Mouse (Mus musculus): ENCODE measurements around the gene Cited2. TPM values are rescaled to one million over a fixed set of nuclear protein-coding genes. Genes with fewer than 3 reads are reported as not detected.

The Cited2 gene
- total and polyA plus RNA-seq, 2 experiments from 2014 or later = 57.7 to 66.1 TPM

DNA sequence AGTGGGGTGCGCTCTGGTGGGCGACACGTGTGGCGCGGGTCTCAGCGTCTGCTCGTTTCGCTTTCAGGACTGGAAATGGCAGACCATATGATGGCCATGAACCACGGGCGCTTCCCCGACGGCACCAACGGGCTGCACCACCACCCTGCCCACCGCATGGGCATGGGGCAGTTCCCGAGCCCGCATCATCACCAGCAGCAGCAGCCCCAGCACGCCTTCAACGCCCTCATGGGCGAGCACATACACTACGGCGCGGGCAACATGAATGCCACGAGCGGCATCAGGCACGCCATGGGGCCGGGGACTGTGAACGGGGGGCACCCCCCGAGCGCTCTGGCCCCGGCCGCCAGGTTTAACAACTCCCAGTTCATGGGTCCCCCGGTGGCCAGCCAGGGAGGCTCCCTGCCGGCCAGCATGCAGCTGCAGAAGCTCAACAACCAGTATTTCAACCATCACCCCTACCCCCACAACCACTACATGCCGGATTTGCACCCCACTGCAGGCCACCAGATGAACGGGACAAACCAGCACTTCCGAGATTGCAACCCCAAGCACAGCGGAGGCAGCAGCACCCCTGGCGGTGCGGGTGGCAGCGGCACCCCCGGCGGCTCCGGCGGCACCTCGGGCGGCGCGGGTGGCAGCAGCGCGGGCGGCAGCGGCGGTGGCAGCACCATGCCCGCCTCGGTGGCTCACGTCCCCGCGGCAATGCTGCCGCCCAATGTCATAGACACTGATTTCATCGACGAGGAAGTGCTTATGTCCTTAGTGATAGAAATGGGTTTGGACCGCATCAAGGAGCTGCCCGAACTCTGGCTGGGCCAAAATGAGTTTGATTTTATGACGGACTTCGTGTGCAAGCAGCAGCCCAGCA, 1.1 kb downstream of the Cited2 start:
- TF ChIP-seq CTCF (IDR thresholded peaks at IDR 0.05; ENCODE audit: low read depth) = peak; percentile 66
- Histone ChIP-seq H3K4me1 (ENCODE audit: insufficient read depth) (peaks cover 8% of the 10 kb centered on the region; the same call in 1 of the 2 replicates), H3K9me3 (ENCODE audit: low read length) (no peaks in the 10 kb centered on the region), H3K4me2 (ENCODE audit: low read depth) (peak overlapping the region; percentile 73), H3K4me3 (ENCODE audit: low read depth, low read length) (peak overlapping the region; percentile 96), H3K9ac (peak overlapping the region; percentile 97), H3K27ac (ENCODE audit: low read depth, low read length) (peak overlapping the region; percentile 99), H3K36me3 (ENCODE audit: insufficient read depth) (no peaks in the 10 kb centered on the region), H3K27me3 (ENCODE audit: insufficient read depth, low read length) (no peaks in the 10 kb centered on the region)
- DNase-seq = peak; percentile 79
- under 1% methylated on average over 65 of the region's 65 CpGs for WGBS
- ATAC-seq = peak; percentile 21

DNA sequence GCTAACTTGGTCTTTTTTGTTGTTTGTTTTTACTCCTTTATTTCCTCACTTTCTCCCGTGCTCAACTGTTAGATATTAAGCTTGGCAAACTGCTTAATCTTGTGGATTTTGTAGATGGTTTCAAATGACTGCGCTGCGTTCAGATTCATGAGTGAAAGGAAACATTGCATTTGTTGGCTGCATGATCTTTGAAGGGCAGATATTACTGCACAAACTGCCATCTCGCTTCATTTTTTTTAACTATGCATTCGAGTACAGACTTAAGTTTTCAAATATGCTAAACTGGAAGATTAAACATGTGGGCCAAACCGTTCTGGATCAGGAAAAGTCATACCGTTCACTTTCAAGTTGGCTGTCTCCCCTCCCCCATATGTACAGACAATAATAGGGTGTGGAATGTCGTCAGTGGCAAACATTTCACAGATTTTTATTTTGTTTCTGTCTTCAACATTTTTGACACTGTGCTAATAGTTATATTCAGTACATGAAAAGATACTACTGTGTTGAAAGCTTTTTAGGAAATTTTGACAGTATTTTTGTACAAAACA, 2.1 kb downstream of the Cited2 start:
- DNase-seq = peak; percentile 11
- peaks cover 8% of the 10 kb centered on the region; the same call in 1 of the 2 replicates for H3K4me1 ChIP-seq (ENCODE audit: insufficient read depth)
- TF ChIP-seq CTCF (IDR thresholded peaks at IDR 0.05; ENCODE audit: low read depth) = no peak
- no peaks in the 10 kb centered on the region for H3K9me3 ChIP-seq (ENCODE audit: low read length)
- no peaks in the 10 kb centered on the region for H3K27me3 ChIP-seq (ENCODE audit: insufficient read depth, low read length)
- H3K36me3 ChIP-seq (ENCODE audit: insufficient read depth) = no peaks in the 10 kb centered on the region
- H3K4me2 ChIP-seq (ENCODE audit: low read depth) = peak overlapping the region; percentile 73
- H3K9ac ChIP-seq = peak overlapping the region; percentile 97
- 13% methylated on average over 8 of the region's 8 CpGs for WGBS
- no peak for ATAC-seq
- H3K27ac ChIP-seq (ENCODE audit: low read depth, low read length) = no peak overlapping the region
- peak overlapping the region; percentile 96 for H3K4me3 ChIP-seq (ENCODE audit: low read depth, low read length)

DNA sequence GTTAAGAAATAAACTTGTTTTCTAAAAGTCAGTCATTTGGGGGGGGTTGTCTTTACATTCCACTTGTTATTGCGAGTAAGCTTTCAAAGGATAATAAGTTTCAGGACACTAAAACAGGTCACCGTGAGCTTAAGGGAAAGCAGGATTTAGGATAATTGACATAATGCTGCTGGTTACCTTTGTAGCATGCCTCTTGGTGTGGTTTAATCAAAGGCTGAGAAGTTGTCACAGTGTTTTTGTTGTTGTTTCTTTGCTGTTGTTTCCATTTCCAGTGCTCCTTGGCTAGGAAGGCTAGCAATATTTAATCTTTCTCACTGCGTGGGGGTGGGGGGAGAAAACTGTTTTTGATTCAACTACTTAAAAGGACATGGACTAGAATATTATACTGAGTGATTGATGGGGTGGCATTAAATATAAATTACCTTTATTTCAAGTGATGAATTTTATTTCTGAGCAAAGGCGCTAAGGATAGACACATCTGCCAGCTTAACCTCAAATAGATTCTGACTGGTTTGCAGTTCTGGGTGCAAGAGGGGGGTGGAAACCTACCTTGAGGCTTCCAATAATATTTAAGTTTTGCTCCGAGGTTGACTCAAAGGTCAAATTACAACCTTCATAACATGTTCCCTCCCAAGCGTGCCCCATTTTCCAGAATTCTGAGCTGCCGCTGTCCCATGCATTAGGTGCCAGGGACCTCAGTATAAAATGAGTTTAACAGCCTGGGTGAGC, 2.8 kb downstream of the Cited2 start:
- H3K36me3 ChIP-seq (ENCODE audit: insufficient read depth) = no peaks in the 10 kb centered on the region
- H3K27ac ChIP-seq (ENCODE audit: low read depth, low read length) = no peak overlapping the region
- ATAC-seq (no peak), DNase-seq (no peak)
- TF ChIP-seq CTCF (IDR thresholded peaks at IDR 0.05; ENCODE audit: low read depth) = no peak
- H3K4me2 ChIP-seq (ENCODE audit: low read depth) = peak overlapping the region; percentile 73
- H3K9ac ChIP-seq = peak overlapping the region; percentile 35; the same call in 1 of the 2 replicates
- peak overlapping the region; percentile 96 for H3K4me3 ChIP-seq (ENCODE audit: low read depth, low read length)
- H3K4me1 ChIP-seq (ENCODE audit: insufficient read depth) = peaks cover 8% of the 10 kb centered on the region; the same call in 1 of the 2 replicates
- no peaks in the 10 kb centered on the region for H3K9me3 ChIP-seq (ENCODE audit: low read length)
- no peaks in the 10 kb centered on the region for H3K27me3 ChIP-seq (ENCODE audit: insufficient read depth, low read length)
- WGBS = 57% methylated on average over 7 of the region's 7 CpGs

DNA sequence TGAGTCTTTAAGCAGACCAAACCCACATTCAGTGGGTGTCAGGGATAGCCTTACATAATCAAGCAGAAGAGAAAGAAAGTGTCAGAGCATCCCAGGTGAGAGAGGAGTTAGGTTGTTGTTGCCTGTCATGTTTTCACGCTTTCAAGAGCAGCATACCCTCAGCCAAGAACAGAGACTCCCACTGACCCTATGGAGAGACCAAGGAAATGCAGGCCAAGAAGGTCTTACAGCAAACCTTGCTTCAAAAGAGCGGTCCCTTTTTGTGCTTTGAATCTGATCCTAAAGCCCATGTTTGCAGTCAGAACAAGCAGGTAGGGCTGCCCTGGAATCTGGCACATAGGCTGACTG, 3.3 kb downstream of the Cited2 start:
- H3K4me1 ChIP-seq (ENCODE audit: insufficient read depth) = peaks cover 8% of the 10 kb centered on the region; the same call in 1 of the 2 replicates
- H3K27ac ChIP-seq (ENCODE audit: low read depth, low read length) = no peak overlapping the region
- H3K9ac ChIP-seq = peak overlapping the region; percentile 35; the same call in 1 of the 2 replicates
- H3K4me2 ChIP-seq (ENCODE audit: low read depth) = peak overlapping the region; percentile 73
- H3K36me3 ChIP-seq (ENCODE audit: insufficient read depth) = no peaks in the 10 kb centered on the region
- no peak for TF ChIP-seq CTCF (IDR thresholded peaks at IDR 0.05; ENCODE audit: low read depth)
- DNase-seq (peak; percentile 21), ATAC-seq (no peak)
- no peaks in the 10 kb centered on the region for H3K9me3 ChIP-seq (ENCODE audit: low read length)
- H3K27me3 ChIP-seq (ENCODE audit: insufficient read depth, low read length) = no peaks in the 10 kb centered on the region
- 74% methylated on average over 2 of the region's 2 CpGs for WGBS
- peak overlapping the region; percentile 96 for H3K4me3 ChIP-seq (ENCODE audit: low read depth, low read length)

DNA sequence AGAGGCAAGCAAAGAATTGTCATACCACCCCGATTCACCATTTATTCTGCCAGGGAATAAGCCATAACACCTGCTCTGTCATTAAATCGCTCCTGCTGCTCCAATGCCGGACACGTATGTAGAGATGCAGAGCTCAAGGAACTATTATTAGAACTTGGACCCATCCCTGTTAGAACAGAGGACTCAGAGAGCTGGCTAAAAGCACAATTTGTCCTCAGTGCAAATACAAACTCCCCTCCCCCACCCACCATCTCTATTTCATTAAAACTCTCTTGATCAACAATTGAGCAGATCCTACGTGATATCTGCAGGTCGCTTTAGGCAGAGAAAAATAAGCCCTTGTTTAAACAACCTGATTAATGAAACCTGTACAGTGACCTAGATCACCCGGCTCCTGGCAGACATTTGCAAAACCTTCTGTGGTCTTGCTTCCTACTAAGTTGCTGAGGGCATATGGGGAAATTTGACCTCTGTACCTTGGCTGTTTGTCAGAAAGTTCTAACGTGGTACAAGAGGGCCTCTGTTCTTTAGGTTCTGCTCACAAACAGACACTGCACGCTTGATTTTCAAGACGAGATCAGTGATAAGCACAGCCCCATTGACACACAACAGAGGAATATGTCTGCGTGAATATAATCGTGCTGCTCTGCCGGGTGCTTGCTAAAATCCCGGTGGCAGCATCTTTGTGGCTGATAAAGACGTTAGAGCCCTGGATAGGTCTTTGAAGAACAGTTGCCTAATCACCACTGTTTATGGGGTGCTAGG, 4.3 kb downstream of the Cited2 start:
- 15% methylated on average over 15 of the region's 15 CpGs for WGBS
- Histone ChIP-seq H3K27ac (ENCODE audit: low read depth, low read length) (no peak overlapping the region), H3K4me2 (ENCODE audit: low read depth) (peak overlapping the region; percentile 73), H3K27me3 (ENCODE audit: insufficient read depth, low read length) (no peaks in the 10 kb centered on the region), H3K9ac (no peak overlapping the region; the same call in 1 of the 2 replicates), H3K4me3 (ENCODE audit: low read depth, low read length) (peak overlapping the region; percentile 17), H3K36me3 (ENCODE audit: insufficient read depth) (no peaks in the 10 kb centered on the region), H3K9me3 (ENCODE audit: low read length) (no peaks in the 10 kb centered on the region), H3K4me1 (ENCODE audit: insufficient read depth) (peaks cover 8% of the 10 kb centered on the region; the same call in 1 of the 2 replicates)
- peak; percentile 20 for DNase-seq
- no peak for TF ChIP-seq CTCF (IDR thresholded peaks at IDR 0.05; ENCODE audit: low read depth)
- no peak for ATAC-seq

DNA sequence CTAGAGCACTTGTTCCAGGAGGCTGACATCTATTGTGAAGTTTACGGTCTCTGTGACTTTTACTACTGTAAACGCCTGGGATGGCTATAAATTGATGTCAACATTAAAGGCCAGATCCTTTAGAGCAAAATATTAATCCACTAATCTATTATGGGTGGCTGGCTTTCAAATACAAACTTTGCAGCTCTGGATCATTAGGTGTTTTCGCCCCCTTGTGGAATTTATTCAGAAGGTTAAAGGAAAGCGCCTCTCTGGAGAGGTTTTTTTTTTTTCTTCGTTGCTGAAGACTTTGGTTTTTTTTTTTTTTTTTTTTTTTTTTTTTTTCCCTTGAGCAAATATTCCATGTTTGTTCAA, 4.9 kb downstream of the Cited2 start:
- ATAC-seq (no peak), DNase-seq (peak; percentile 80)
- no peaks in the 10 kb centered on the region for H3K36me3 ChIP-seq (ENCODE audit: insufficient read depth)
- H3K4me1 ChIP-seq (ENCODE audit: insufficient read depth) = peaks cover 8% of the 10 kb centered on the region; the same call in 1 of the 2 replicates
- H3K27me3 ChIP-seq (ENCODE audit: insufficient read depth, low read length) = no peaks in the 10 kb centered on the region
- no peaks in the 10 kb centered on the region for H3K9me3 ChIP-seq (ENCODE audit: low read length)
- no peak overlapping the region for H3K27ac ChIP-seq (ENCODE audit: low read depth, low read length)
- WGBS = 4% methylated on average over 5 of the region's 5 CpGs
- peak overlapping the region; percentile 17 for H3K4me3 ChIP-seq (ENCODE audit: low read depth, low read length)
- no peak overlapping the region for H3K9ac ChIP-seq
- peak overlapping the region; percentile 73 for H3K4me2 ChIP-seq (ENCODE audit: low read depth)
- TF ChIP-seq CTCF (IDR thresholded peaks at IDR 0.05; ENCODE audit: low read depth) = peak; percentile 61

Data from forebrain, postnatal 0 days (tissue).